Mouse (Mus musculus) embryo, embryonic 10.5 days (tissue): ENCODE measurements around the gene Bard1.

Source experiments
- DNase-seq: peaks from one replicate; pipeline ENCODE4 v3.0.0-alpha.2; 2015; ENCODE audit warnings: low spot score

Bard1 gene

GRCm38 (mm10) chr1:71052252-71052651, 50.7 kb downstream of the Bard1 start:
- DNase-seq: no peak

- DNase-seq: no peak
Observed at GRCm38 (mm10) chr1:71045141-71045540, 57.8 kb downstream of the Bard1 start.

GRCm38 (mm10) chr1:71043951-71044350, 59.0 kb downstream of the Bard1 start:
- no peak for DNase-seq

GRCm38 (mm10) chr1:71036999-71037398, 65.9 kb downstream of the Bard1 start:
- peak; percentile 76 for DNase-seq

- no peak for DNase-seq
Observed at GRCm38 (mm10) chr1:71035565-71035964, 67.4 kb downstream of the Bard1 start.

GRCm38 (mm10) chr1:71022766-71023165, 80.2 kb downstream of the Bard1 start:
- no peak for DNase-seq

- no peak for DNase-seq
Observed at GRCm38 (mm10) chr1:71014345-71014744, 88.6 kb downstream of the Bard1 start.

GRCm38 (mm10) chr1:71005998-71006397, 96.9 kb downstream of the Bard1 start:
- DNase-seq: no peak

- DNase-seq: no peak
Observed at GRCm38 (mm10) chr1:71004177-71004576, 98.8 kb downstream of the Bard1 start.

GRCm38 (mm10) chr1:71003741-71004140, 99.2 kb downstream of the Bard1 start:
- no peak for DNase-seq

- DNase-seq: no peak
Observed at GRCm38 (mm10) chr1:70997377-70997993, 105.5 kb downstream of the Bard1 start.

- no peak for DNase-seq
Observed at GRCm38 (mm10) chr1:70996766-70997165, 106.2 kb downstream of the Bard1 start.
